Mouse (Mus musculus): ENCODE measurements around the gene AI413582. TPM values are rescaled to one million over a fixed set of nuclear protein-coding genes. Genes with fewer than 3 reads are reported as not detected.

The AI413582 gene
- polyA plus RNA-seq, 1 experiment from 2014 or later: 17.1 TPM

GRCm38 (mm10) chr17:27521303-27521702 lies 44.3 kb downstream of the AI413582 start, which contains the start of gene Grm4:
Gene Grm4, minus strand, starts transcription at chr17:27521403.
- Histone ChIP-seq H3K9me3 (ENCODE audit: control insufficient read depth, low read length) (no peaks in the 10 kb centered on the region), H3K4me3 (ENCODE audit: low read depth, low read length) (no peak within 1 kb of the TSS)

GRCm38 (mm10) chr17:27520557-27520956 lies 45.0 kb downstream of the AI413582 start:
- peaks cover 9% of the 10 kb centered on the region for H3K4me1 ChIP-seq (replicated peaks; ENCODE audit: control insufficient read depth, insufficient read depth, low read length)
- H3K27me3 ChIP-seq (ENCODE audit: control insufficient read depth, insufficient read depth, low read length): peaks cover 10% of the 10 kb centered on the region
- H3K36me3 ChIP-seq (ENCODE audit: control insufficient read depth, insufficient read depth, low read length): no peaks in the 10 kb centered on the region
- 2% methylated on average over 26 of the region's 27 CpGs for WGBS
- H3K4me3 ChIP-seq (ENCODE audit: low read depth, low read length): no peak overlapping the region
- no peak overlapping the region for H3K9ac ChIP-seq (ENCODE audit: low read depth, low read length)
- peak overlapping the region; percentile 23 for H3K4me2 ChIP-seq (replicated peaks; ENCODE audit: low read depth, low read length)
- H3K27ac ChIP-seq (ENCODE audit: low read depth, low read length): no peak overlapping the region
- DNase-seq (ENCODE audit: low spot score) (peak; percentile 88), ATAC-seq (ENCODE audit: low FRiP score) (peak; percentile 29)
- H3K9me3 ChIP-seq (ENCODE audit: control insufficient read depth, low read length): no peaks in the 10 kb centered on the region

More at GRCm38 (mm10) chr17:27521303-27521702, 44.3 kb downstream of the AI413582 start, which contains the start of gene Grm4:
- ATAC-seq (ENCODE audit: low FRiP score) (no peak), DNase-seq (ENCODE audit: low spot score) (peak; percentile 0)
- no peak within 1 kb of the TSS for H3K9ac ChIP-seq (ENCODE audit: low read depth, low read length)
- WGBS: 72% methylated on average over 5 of the region's 5 CpGs
- peak within 1 kb of the TSS; percentile 23 for H3K4me2 ChIP-seq (replicated peaks; ENCODE audit: low read depth, low read length)
- H3K36me3 ChIP-seq (ENCODE audit: control insufficient read depth, insufficient read depth, low read length): no peaks in the 10 kb centered on the region
- no peak within 1 kb of the TSS for H3K27ac ChIP-seq (ENCODE audit: low read depth, low read length)
- H3K27me3 ChIP-seq (ENCODE audit: control insufficient read depth, insufficient read depth, low read length): peaks cover 10% of the 10 kb centered on the region
- H3K4me1 ChIP-seq (replicated peaks; ENCODE audit: control insufficient read depth, insufficient read depth, low read length): peaks cover 9% of the 10 kb centered on the region

- no peak overlapping the region for H3K4me3 ChIP-seq (ENCODE audit: low read depth, low read length)
- WGBS: 22% methylated on average over 15 of the region's 15 CpGs
- H3K9me3 ChIP-seq (ENCODE audit: control insufficient read depth, low read length): no peaks in the 10 kb centered on the region
- no peaks in the 10 kb centered on the region for H3K36me3 ChIP-seq (ENCODE audit: control insufficient read depth, insufficient read depth, low read length)
- peaks cover 9% of the 10 kb centered on the region for H3K4me1 ChIP-seq (replicated peaks; ENCODE audit: control insufficient read depth, insufficient read depth, low read length)
- H3K27me3 ChIP-seq (ENCODE audit: control insufficient read depth, insufficient read depth, low read length): peaks cover 21% of the 10 kb centered on the region
- ATAC-seq (ENCODE audit: low FRiP score): peak; percentile 31
- peak; percentile 70 for DNase-seq (ENCODE audit: low spot score)
- peak overlapping the region; percentile 42; the same call in 1 of the 2 replicates for H3K9ac ChIP-seq (ENCODE audit: low read depth, low read length)
- peak overlapping the region; percentile 73 for H3K27ac ChIP-seq (ENCODE audit: low read depth, low read length)
- H3K4me2 ChIP-seq (replicated peaks; ENCODE audit: low read depth, low read length): peak overlapping the region; percentile 8; the same call in 1 of the 2 replicates
Measured at GRCm38 (mm10) chr17:27518700-27519595, 46.6 kb downstream of the AI413582 start.

GRCm38 (mm10) chr17:27518296-27518695 lies 47.3 kb downstream of the AI413582 start:
- Histone ChIP-seq H3K36me3 (ENCODE audit: control insufficient read depth, insufficient read depth, low read length) (no peaks in the 10 kb centered on the region), H3K4me1 (replicated peaks; ENCODE audit: control insufficient read depth, insufficient read depth, low read length) (peaks cover 15% of the 10 kb centered on the region), H3K4me2 (replicated peaks; ENCODE audit: low read depth, low read length) (no peak overlapping the region), H3K9ac (ENCODE audit: low read depth, low read length) (no peak overlapping the region), H3K9me3 (ENCODE audit: control insufficient read depth, low read length) (no peaks in the 10 kb centered on the region), H3K4me3 (ENCODE audit: low read depth, low read length) (no peak overlapping the region), H3K27me3 (ENCODE audit: control insufficient read depth, insufficient read depth, low read length) (peaks cover 27% of the 10 kb centered on the region), H3K27ac (ENCODE audit: low read depth, low read length) (peak overlapping the region; percentile 73)
- 21% methylated on average over 9 of the region's 9 CpGs for WGBS
- DNase-seq (ENCODE audit: low spot score) (no peak), ATAC-seq (ENCODE audit: low FRiP score) (peak; percentile 40; the same call in 1 of the 2 replicates)

- no peak for DNase-seq (ENCODE audit: low spot score)
- Histone ChIP-seq H3K4me3 (ENCODE audit: low read depth, low read length) (peak overlapping the region; percentile 66), H3K27me3 (ENCODE audit: control insufficient read depth, insufficient read depth, low read length) (peaks cover 29% of the 10 kb centered on the region), H3K9me3 (ENCODE audit: control insufficient read depth, low read length) (no peaks in the 10 kb centered on the region), H3K9ac (ENCODE audit: low read depth, low read length) (peak overlapping the region; percentile 81), H3K4me2 (replicated peaks; ENCODE audit: low read depth, low read length) (peak overlapping the region; percentile 99), H3K36me3 (ENCODE audit: control insufficient read depth, insufficient read depth, low read length) (no peaks in the 10 kb centered on the region), H3K27ac (ENCODE audit: low read depth, low read length) (no peak overlapping the region), H3K4me1 (replicated peaks; ENCODE audit: control insufficient read depth, insufficient read depth, low read length) (peaks cover 14% of the 10 kb centered on the region)
- WGBS: 32% methylated on average over 27 of the region's 27 CpGs
- ATAC-seq (ENCODE audit: low FRiP score): peak; percentile 34; the same call in 1 of the 2 replicates
Measured at GRCm38 (mm10) chr17:27513916-27514762, 51.4 kb downstream of the AI413582 start.

Other genes starting within 250 kb of the AI413582 start
- gene Grm4, start 44.4 kb downstream of the AI413582 start, polyA plus RNA-seq (2014; fragmentation: Nextera tagmentation; extraction: Ambion mirVana): 2.5 and 3.6 TPM in 2 replicates
- gene Hmga1, start 9.3 kb downstream of the AI413582 start, polyA plus RNA-seq (2014; fragmentation: Nextera tagmentation; extraction: Ambion mirVana): 305 and 319 TPM in 2 replicates
- gene Nudt3, start 57.7 kb upstream of the AI413582 start, polyA plus RNA-seq (2014; fragmentation: Nextera tagmentation; extraction: Ambion mirVana): 53.3 and 61.2 TPM in 2 replicates
- not detected in 2 replicates for gene RPS10-NUDT3, start 69.5 kb upstream of the AI413582 start, polyA plus RNA-seq (2014; fragmentation: Nextera tagmentation; extraction: Ambion mirVana)
- gene Rps10, start 70.9 kb upstream of the AI413582 start, polyA plus RNA-seq (2014; fragmentation: Nextera tagmentation; extraction: Ambion mirVana): 817 and 827 TPM in 2 replicates
- gene Pacsin1, start 89.8 kb upstream of the AI413582 start, polyA plus RNA-seq (2014; fragmentation: Nextera tagmentation; extraction: Ambion mirVana): 3.5 and 3.7 TPM in 2 replicates
- 0.17 TPM in 1 of 2 replicates, not detected in the other for gene Spdef, start 163.2 kb upstream of the AI413582 start, polyA plus RNA-seq (2014; fragmentation: Nextera tagmentation; extraction: Ambion mirVana)

Data from hindbrain, embryonic 11.5 days (tissue).